Mouse (Mus musculus) forebrain, embryonic 16.5 days (tissue): ENCODE data around the gene Tmem211. TPM values are rescaled to one million over a fixed set of nuclear protein-coding genes. Genes with fewer than 3 reads are reported as not detected.

Source experiments
- ATAC-seq: fragments of 200-750 bp; cut with Nextera tagmentation; 2 replicates; pipeline ENCODE4 v1.8.0; 2017; ENCODE audit warnings: mild to moderate bottlenecking, moderate library complexity
- H3K27ac ChIP-seq: fragments of 300-500 bp; sonication (generic); 2 replicates; pipeline ENCODE4 v1.5.1; 2014; ENCODE audit warnings: low read length, control low read depth
- H3K27me3 ChIP-seq: fragments of 300-500 bp; sonication (generic); replicated peaks from 2 replicates; pipeline ENCODE4 v1.6.1; 2014; ENCODE audit warnings: low read length; ENCODE audit not compliant: control insufficient read depth, insufficient read depth
- H3K36me3 ChIP-seq: fragments of 300-500 bp; sonication (generic); 2 replicates; pipeline ENCODE4 v1.6.1; 2014; ENCODE audit not compliant: control insufficient read depth, insufficient read depth
- H3K4me1 ChIP-seq: fragments of 300-500 bp; sonication (generic); replicated peaks from 2 replicates; pipeline ENCODE4 v1.6.1; 2014; ENCODE audit warnings: low read length; ENCODE audit not compliant: control insufficient read depth, insufficient read depth
- H3K4me2 ChIP-seq: fragments of 300-500 bp; sonication (generic); 2 replicates; pipeline ENCODE4 v1.6.1; 2014; ENCODE audit warnings: mild to moderate bottlenecking, low read length, control low read depth
- H3K4me3 ChIP-seq: fragments of 300-500 bp; sonication (generic); replicated peaks from 2 replicates; pipeline ENCODE4 v1.5.1; 2014; ENCODE audit warnings: mild to moderate bottlenecking, low read length, control low read depth
- H3K9ac ChIP-seq: fragments of 300-500 bp; sonication (generic); replicated peaks from 2 replicates; pipeline ENCODE4 v1.6.1; 2014; ENCODE audit warnings: low read depth, low read length, control low read depth
- H3K9me3 ChIP-seq: fragments of 300-500 bp; sonication (generic); 2 replicates; pipeline ENCODE4 v1.6.1; 2016; ENCODE audit warnings: low read length; ENCODE audit not compliant: control insufficient read depth
- WGBS: fragments of 180-500 bp; shearing (Covaris S2); extraction: QIAGEN DNeasy Blood & Tissue Kit; methylation state at CpG from one replicate; pipeline ENCODE4 v1.1.7; 2014; 5-methylcytosine and 5-hydroxymethylcytosine counted together
- polyA plus RNA-seq: library from polyadenylated mRNA; unstranded; fragments of >200 nt; fragmentation: Nextera tagmentation; extraction: Ambion mirVana; gene quantifications from 2 replicates; pipeline ENCODE4 v1.2.1, GENCODE M21; 2015

Tmem211 gene
- polyA plus RNA-seq, 1 experiment from 2014 or later = not detected

- Histone ChIP-seq H3K9ac (no peak overlapping the region), H3K4me1 (peaks cover 7% of the 10 kb centered on the region), H3K36me3 (no peaks in the 10 kb centered on the region), H3K27me3 (no peaks in the 10 kb centered on the region), H3K27ac (no peak overlapping the region), H3K4me2 (no peak overlapping the region), H3K9me3 (no peaks in the 10 kb centered on the region), H3K4me3 (no peak overlapping the region)
- WGBS = 89% methylated on average over 5 of the region's 5 CpGs
- ATAC-seq = no peak
These were observed 3.5 kb downstream of the Tmem211 start for GRCm38 (mm10) chr5:113230196-113230595.

DNA sequence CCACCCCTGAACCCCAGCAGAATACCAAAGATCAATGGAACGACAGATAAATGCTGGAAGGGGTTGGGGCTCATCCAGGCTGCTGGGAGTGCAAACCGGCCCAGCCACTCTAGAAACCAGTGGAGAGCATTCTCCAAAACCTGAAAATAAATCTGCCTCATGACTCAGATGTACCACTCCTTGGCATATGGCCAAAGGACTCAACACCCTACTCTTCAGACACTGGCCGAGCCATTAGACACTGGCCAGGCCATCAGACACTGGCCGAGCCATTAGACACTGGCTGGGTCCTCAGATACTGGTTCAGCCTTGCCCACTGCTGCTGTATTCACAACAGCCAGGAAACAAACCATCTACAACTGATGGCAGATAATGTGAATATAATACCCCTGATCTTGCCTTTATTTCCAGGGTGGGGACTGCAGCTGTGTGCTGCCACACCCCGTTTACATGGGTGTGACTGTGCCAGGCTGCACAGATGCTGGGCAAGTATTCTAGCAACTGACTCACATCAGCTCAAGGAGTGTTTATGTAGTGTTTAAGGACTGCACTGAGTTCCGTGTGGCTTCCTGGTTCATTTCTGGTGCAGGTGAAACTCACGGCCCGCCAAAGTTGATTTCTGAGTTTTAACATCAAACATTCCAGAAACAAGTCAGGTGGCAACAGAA lies 22.7 kb downstream of the Tmem211 start:
- no peak overlapping the region for H3K9ac ChIP-seq
- ATAC-seq = no peak
- no peak overlapping the region for H3K4me2 ChIP-seq
- no peaks in the 10 kb centered on the region for H3K4me1 ChIP-seq
- H3K27me3 ChIP-seq = no peaks in the 10 kb centered on the region
- H3K4me3 ChIP-seq = no peak overlapping the region
- WGBS = 92% methylated on average over 8 of the region's 8 CpGs
- peaks cover 3% of the 10 kb centered on the region; the same call in 1 of the 2 replicates for H3K36me3 ChIP-seq
- no peak overlapping the region for H3K27ac ChIP-seq
- no peaks in the 10 kb centered on the region for H3K9me3 ChIP-seq

DNA sequence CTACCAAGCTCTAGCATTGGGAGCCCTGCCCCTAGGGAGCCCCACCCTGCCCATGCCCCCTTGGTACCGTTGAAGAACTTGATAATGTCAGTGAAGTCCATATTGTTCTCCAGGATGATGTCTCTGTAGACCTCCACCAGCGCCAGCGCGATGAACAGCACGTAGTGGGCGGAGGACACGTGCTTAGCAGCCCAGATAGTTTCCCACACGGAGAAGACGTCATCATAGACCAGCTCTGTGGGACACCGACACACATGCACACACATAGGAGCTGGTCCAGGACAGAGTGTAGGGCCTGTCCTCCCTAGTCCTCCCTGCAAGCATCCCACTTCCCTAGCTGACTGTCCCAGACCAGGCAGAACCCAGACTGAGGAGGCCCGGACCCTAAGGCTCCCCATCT lies 24.1 kb downstream of the Tmem211 start:
- Histone ChIP-seq H3K27me3 (no peaks in the 10 kb centered on the region), H3K27ac (no peak overlapping the region), H3K4me1 (no peaks in the 10 kb centered on the region), H3K4me2 (no peak overlapping the region), H3K4me3 (no peak overlapping the region), H3K9me3 (no peaks in the 10 kb centered on the region), H3K36me3 (peaks cover 3% of the 10 kb centered on the region; the same call in 1 of the 2 replicates), H3K9ac (no peak overlapping the region)
- no peak for ATAC-seq
- 99% methylated on average over 11 of the region's 11 CpGs for WGBS

DNA sequence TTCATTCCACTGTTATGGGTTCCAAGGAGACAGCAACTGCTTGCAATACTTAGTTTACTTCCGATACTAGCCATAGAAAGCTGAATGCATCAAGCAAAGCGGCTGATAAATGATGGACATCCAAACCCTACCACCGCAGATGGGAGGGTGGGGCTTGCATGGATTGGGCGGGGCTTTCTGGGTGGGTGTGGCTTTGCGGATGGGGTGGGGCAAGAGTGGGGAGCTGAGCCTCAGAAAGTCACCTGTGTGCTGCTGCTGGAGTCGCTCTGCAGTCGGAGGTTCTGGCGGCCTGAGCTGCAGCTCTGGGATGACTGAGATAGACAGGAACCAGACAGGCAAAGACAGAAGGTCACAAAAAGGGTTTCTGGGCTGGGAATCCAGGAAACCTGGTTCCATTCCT lies 38.9 kb downstream of the Tmem211 start:
- H3K36me3 ChIP-seq = peaks cover 10% of the 10 kb centered on the region; the same call in 1 of the 2 replicates

GRCm38 (mm10) chr5:113268246-113268645 lies 41.5 kb downstream of the Tmem211 start:
- H3K4me1 ChIP-seq = no peaks in the 10 kb centered on the region
- peaks cover 10% of the 10 kb centered on the region; the same call in 1 of the 2 replicates for H3K36me3 ChIP-seq
- H3K9me3 ChIP-seq = no peaks in the 10 kb centered on the region
- no peaks in the 10 kb centered on the region for H3K27me3 ChIP-seq
- no peak overlapping the region for H3K4me3 ChIP-seq
- H3K4me2 ChIP-seq = no peak overlapping the region
- H3K9ac ChIP-seq = no peak overlapping the region
- no peak overlapping the region for H3K27ac ChIP-seq
- no peak for ATAC-seq

More for the DNA sequence above, 38.9 kb downstream of the Tmem211 start:
- no peaks in the 10 kb centered on the region for H3K27me3 ChIP-seq
- no peak overlapping the region for H3K27ac ChIP-seq
- H3K4me3 ChIP-seq = no peak overlapping the region
- WGBS = 90% methylated on average over 8 of the region's 8 CpGs
- ATAC-seq = no peak
- H3K9me3 ChIP-seq = no peaks in the 10 kb centered on the region
- H3K4me1 ChIP-seq = no peaks in the 10 kb centered on the region
- no peak overlapping the region for H3K9ac ChIP-seq
- H3K4me2 ChIP-seq = no peak overlapping the region

DNA sequence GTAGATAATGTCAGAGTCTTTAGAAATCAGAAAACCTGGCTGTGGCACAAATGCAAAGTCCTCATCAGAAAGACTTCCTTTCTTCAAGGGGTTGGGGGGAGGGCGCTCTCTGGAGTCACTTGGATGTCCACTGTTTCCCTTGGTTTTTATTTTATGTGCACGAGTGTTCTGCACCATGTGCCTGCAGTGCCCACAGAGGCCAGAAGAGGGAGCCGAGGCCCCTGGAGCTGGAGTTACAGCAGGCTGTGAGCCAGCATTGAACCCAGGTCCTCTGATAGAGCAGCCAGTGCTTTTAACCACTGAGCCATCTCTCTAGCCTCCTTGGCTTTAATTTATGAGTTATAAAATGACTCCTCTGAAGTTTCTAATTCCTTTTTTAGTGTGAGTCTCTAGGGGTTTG lies 43.3 kb downstream of the Tmem211 start:
- ATAC-seq = no peak
- 74% methylated on average over 3 of the region's 3 CpGs for WGBS
- H3K27me3 ChIP-seq = no peaks in the 10 kb centered on the region
- no peak overlapping the region for H3K4me2 ChIP-seq
- H3K36me3 ChIP-seq = peaks cover 1% of the 10 kb centered on the region; the same call in 1 of the 2 replicates
- no peak overlapping the region for H3K9ac ChIP-seq
- H3K9me3 ChIP-seq = no peaks in the 10 kb centered on the region
- H3K4me1 ChIP-seq = no peaks in the 10 kb centered on the region
- no peak overlapping the region for H3K27ac ChIP-seq
- no peak overlapping the region for H3K4me3 ChIP-seq

- 0 out of 2 replicates have a peak, but pooled peaks cover 2% of the 10 kb centered on the region for H3K36me3 ChIP-seq
- H3K4me2 ChIP-seq = no peak overlapping the region
- no peaks in the 10 kb centered on the region for H3K9me3 ChIP-seq
- no peak overlapping the region for H3K27ac ChIP-seq
- H3K4me1 ChIP-seq = no peaks in the 10 kb centered on the region
- no peaks in the 10 kb centered on the region for H3K27me3 ChIP-seq
- no peak for ATAC-seq
- 71% methylated on average over 11 of the region's 11 CpGs for WGBS
- H3K9ac ChIP-seq = no peak overlapping the region
- no peak overlapping the region for H3K4me3 ChIP-seq
These were observed 44.6 kb downstream of the Tmem211 start for GRCm38 (mm10) chr5:113271207-113271811.

DNA sequence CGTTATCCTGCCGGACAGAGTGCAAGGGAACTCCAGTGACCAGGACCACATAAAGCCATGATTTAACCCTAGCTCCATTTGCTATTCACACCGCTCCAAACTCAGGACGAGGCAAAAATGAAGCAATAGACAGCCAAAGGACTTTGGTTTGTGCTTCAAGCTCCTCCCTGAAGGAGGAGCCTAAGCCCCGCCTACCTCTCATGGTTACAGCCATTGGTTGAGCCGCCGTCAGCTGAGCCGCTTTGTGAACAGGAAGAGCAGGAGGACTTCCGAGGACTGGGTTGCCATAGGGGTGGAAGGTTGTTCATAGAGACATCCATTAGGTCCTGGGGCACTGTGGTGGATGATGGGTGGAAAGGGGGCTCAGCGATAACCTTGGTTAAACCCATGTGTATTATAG lies 49.1 kb downstream of the Tmem211 start:
- 75% methylated on average over 10 of the region's 10 CpGs for WGBS
- H3K4me2 ChIP-seq = no peak overlapping the region
- 0 out of 2 replicates have a peak, but pooled peaks cover 2% of the 10 kb centered on the region for H3K36me3 ChIP-seq

GRCm38 (mm10) chr5:113280138-113280856 lies 53.6 kb downstream of the Tmem211 start:
- Histone ChIP-seq H3K4me1 (no peaks in the 10 kb centered on the region), H3K36me3 (peaks cover 4% of the 10 kb centered on the region; the same call in 1 of the 2 replicates), H3K4me3 (no peak overlapping the region; the same call in 1 of the 2 replicates), H3K9me3 (no peaks in the 10 kb centered on the region), H3K27me3 (no peaks in the 10 kb centered on the region), H3K27ac (no peak overlapping the region), H3K4me2 (peak overlapping the region; percentile 14), H3K9ac (no peak overlapping the region)
- WGBS = 32% methylated on average over 15 of the region's 15 CpGs
- ATAC-seq = peak; percentile 33; the same call in 1 of the 2 replicates

More for the DNA sequence above, 49.1 kb downstream of the Tmem211 start:
- H3K27ac ChIP-seq = no peak overlapping the region
- ATAC-seq = no peak
- no peak overlapping the region for H3K4me3 ChIP-seq
- H3K9me3 ChIP-seq = no peaks in the 10 kb centered on the region
- H3K9ac ChIP-seq = no peak overlapping the region
- no peaks in the 10 kb centered on the region for H3K4me1 ChIP-seq
- H3K27me3 ChIP-seq = no peaks in the 10 kb centered on the region
